Mouse (Mus musculus): ENCODE results near the gene Tmem206.

DNA sequence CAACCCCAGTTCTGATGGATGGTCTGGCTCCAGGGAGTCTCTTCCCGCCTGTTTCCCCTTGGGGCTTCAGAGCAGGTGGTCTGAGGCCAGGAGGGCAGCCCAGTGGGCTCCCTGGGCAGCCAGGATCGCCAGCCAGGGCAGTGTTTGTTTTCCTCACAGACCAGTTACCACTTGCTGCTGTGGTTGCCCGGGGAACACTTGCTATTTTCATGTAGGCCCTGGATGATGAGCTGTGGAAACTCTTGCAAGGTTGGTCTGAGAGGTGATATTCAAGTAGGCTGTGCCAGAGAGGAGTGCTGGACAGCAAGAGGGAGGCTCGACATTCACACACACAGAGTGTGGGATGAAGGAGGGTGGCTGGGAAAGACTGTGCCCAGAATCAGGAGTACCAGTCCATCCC is 23.8 kb upstream of the Tmem206 start:
- TF ChIP-seq HCFC1 (IDR thresholded peaks at IDR 0.05; ENCODE audit: borderline replicate concordance, insufficient read depth, low read length) (no peak), MAFK (IDR thresholded peaks at IDR 0.05; ENCODE audit: insufficient read depth, low read depth, low read length) (no peak)
